Comparison of ENCODE assay signal across 8 mouse cellular contexts in the genomic region with DNA sequence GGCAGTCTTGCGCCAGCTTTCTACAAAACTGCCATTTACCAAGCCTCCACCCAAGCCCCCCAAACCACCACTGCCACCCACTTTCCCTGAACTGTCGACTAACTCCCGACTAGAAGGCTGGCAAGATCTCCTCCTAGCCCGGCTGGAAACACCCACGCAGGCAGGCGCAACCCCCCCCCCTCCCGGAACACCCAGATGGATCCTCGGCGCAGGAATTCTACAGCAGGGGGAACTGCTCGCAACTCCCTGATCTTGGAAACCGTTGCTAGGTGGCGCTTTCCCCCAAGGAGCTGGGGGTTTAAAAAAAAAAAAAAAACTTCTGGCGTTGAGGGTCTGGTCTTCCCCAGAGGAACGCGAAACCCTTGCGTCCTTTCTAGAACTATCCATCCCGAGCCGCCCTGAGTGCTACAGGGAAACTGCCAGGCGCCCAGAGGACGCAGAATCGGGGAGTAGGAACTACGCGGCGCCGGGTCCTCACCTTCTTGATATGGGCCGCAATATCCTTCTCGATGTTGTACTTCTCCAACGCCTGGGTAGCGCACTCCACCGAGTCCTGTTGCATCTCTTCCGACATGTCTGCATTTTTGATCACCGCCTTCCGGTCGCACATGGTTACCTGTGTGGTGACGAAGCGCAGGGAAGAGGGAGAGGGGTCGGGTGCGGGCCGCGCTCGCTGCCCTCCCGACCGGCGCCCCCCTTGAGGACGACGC. TPM values are rescaled to one million over a fixed set of nuclear protein-coding genes. Genes with fewer than 3 reads are reported as not detected.
DNase-seq lines count a peak whose midpoint lies in the region; ATAC-seq and TF ChIP-seq lines count a peak whose summit lies in the region.

No protein-coding gene starts in this region.

- H3K27ac ChIP-seq in forebrain, postnatal 0 days (ENCODE audit: low read depth, low read length), result peak overlapping the region; percentile 93
- H3K27ac ChIP-seq in lung, embryonic 16.5 days (ENCODE audit: low read length), result peak overlapping the region; percentile 97

- DNase-seq in layer of hippocampus, adult 11-12 months (ENCODE audit: low spot score), result peak; percentile 62
- no peak for DNase-seq in layer of hippocampus, adult 9-10 months (ENCODE audit: low spot score)
- peak; percentile 62 for DNase-seq in cerebellum, adult 8-10 months
- DNase-seq in forebrain, postnatal 0 days, result peak; percentile 89
- DNase-seq in heart, postnatal 4 days, result peak; percentile 75
- DNase-seq in layer of hippocampus, adult 8-10 months (ENCODE audit: low spot score in 2 of 2), result peak; percentile 52 to 54
- DNase-seq in retina, embryonic 14.5 days (ENCODE audit: low spot score), result peak; percentile 74

- peak overlapping the region; percentile 63 for H3K4me2 ChIP-seq in forebrain, postnatal 0 days (ENCODE audit: low read depth)
- peak overlapping the region; percentile 62 for H3K4me2 ChIP-seq in lung, embryonic 16.5 days (ENCODE audit: low read depth, low read length)

- no peaks in the 10 kb centered on the region for H3K27me3 ChIP-seq in forebrain, postnatal 0 days (ENCODE audit: insufficient read depth, low read length)
- H3K27me3 ChIP-seq in lung, embryonic 16.5 days (ENCODE audit: control insufficient read depth, insufficient read depth, low read depth, low read length), result no peaks in the 10 kb centered on the region

- no peaks in the 10 kb centered on the region for H3K9me3 ChIP-seq in forebrain, postnatal 0 days (ENCODE audit: low read length)
- H3K9me3 ChIP-seq in lung, embryonic 16.5 days (ENCODE audit: control insufficient read depth, low read length), result no peaks in the 10 kb centered on the region

- peak; percentile 64 for TF ChIP-seq CTCF in forebrain, postnatal 0 days (IDR thresholded peaks at IDR 0.05; ENCODE audit: low read depth)

- H3K4me3 ChIP-seq in forebrain, postnatal 0 days (ENCODE audit: low read depth, low read length), result peak overlapping the region; percentile 79
- H3K4me3 ChIP-seq in lung, embryonic 16.5 days (ENCODE audit: low read length), result peak overlapping the region; percentile 90

- H3K9ac ChIP-seq in forebrain, postnatal 0 days, result peak overlapping the region; percentile 81
- H3K9ac ChIP-seq in lung, embryonic 16.5 days (ENCODE audit: low read length), result peak overlapping the region; percentile 88

- H3K36me3 ChIP-seq in forebrain, postnatal 0 days (ENCODE audit: insufficient read depth), result peaks cover 35% of the 10 kb centered on the region
- H3K36me3 ChIP-seq in lung, embryonic 16.5 days (ENCODE audit: control insufficient read depth, insufficient read depth, low read length), result peaks cover 17% of the 10 kb centered on the region

- H3K4me1 ChIP-seq in forebrain, postnatal 0 days (ENCODE audit: insufficient read depth), result peaks cover 12% of the 10 kb centered on the region; the same call in 1 of the 2 replicates
- peaks cover 20% of the 10 kb centered on the region for H3K4me1 ChIP-seq in lung, embryonic 16.5 days (replicated peaks; ENCODE audit: control insufficient read depth, insufficient read depth, low read length)

- ATAC-seq in forebrain, postnatal 0 days, result peak; percentile 40
- ATAC-seq in lung, embryonic 16.5 days (ENCODE audit: low read depth), result peak; percentile 11

- WGBS in forebrain, postnatal 0 days, result under 1% methylated on average over 46 of the region's 46 CpGs
- WGBS in lung, embryonic 16.5 days, result under 1% methylated on average over 45 of the region's 46 CpGs

RNA-seq across cellular contexts. Expression of a gene that starts 0.6 kb away (rescaled TPM):
- total RNA-seq in forebrain, postnatal 0 days (2014; rRNA removed), result 259 and 351 TPM in 2 replicates
- polyA plus RNA-seq in forebrain, postnatal 0 days (2015; fragmentation: Nextera tagmentation; extraction: Ambion mirVana), result 1,192 and 1,422 TPM in 2 replicates
- total RNA-seq in heart, postnatal 4 days (2021), result 100 to 1,000 TPM; 318 to 355 TPM
- 100 to 1,000 TPM; 630 to 827 (median 734) TPM for total RNA-seq in layer of hippocampus, adult 8-10 months (2022)
- 1,463 and 1,496 TPM in 2 replicates for polyA plus RNA-seq in lung, embryonic 16.5 days (2015; fragmentation: Nextera tagmentation; extraction: Ambion mirVana)

RNA-seq across cellular contexts. Expression of a gene that starts 20.7 kb away (rescaled TPM):
- 35.9 and 41.7 TPM in 2 replicates for total RNA-seq in forebrain, postnatal 0 days (2014; rRNA removed)
- 40.7 and 45.2 TPM in 2 replicates for polyA plus RNA-seq in forebrain, postnatal 0 days (2015; fragmentation: Nextera tagmentation; extraction: Ambion mirVana)
- 100 to 1,000 TPM; 113 to 117 TPM for total RNA-seq in heart, postnatal 4 days (2021)
- 10 to 100 TPM; 38.7 to 45.6 (median 41.5) TPM for total RNA-seq in layer of hippocampus, adult 8-10 months (2022)
- polyA plus RNA-seq in lung, embryonic 16.5 days (2015; fragmentation: Nextera tagmentation; extraction: Ambion mirVana), result 37.9 and 38.6 TPM in 2 replicates

RNA-seq across cellular contexts. Expression of a gene that starts 26.8 kb away (rescaled TPM):
- total RNA-seq in forebrain, postnatal 0 days (2014; rRNA removed), result 43.7 and 49.9 TPM in 2 replicates
- polyA plus RNA-seq in forebrain, postnatal 0 days (2015; fragmentation: Nextera tagmentation; extraction: Ambion mirVana), result 112 and 117 TPM in 2 replicates
- 10 to 100 TPM; 39.1 to 42.4 TPM for total RNA-seq in heart, postnatal 4 days (2021)
- total RNA-seq in layer of hippocampus, adult 8-10 months (2022), result 10 to 100 TPM; 83.6 to 93.5 (median 86.2) TPM
- 157 and 223 TPM in 2 replicates for polyA plus RNA-seq in lung, embryonic 16.5 days (2015; fragmentation: Nextera tagmentation; extraction: Ambion mirVana)

RNA-seq across cellular contexts. Expression of a gene that starts 27.5 kb away (rescaled TPM):
- 91.4 and 106 TPM in 2 replicates for total RNA-seq in forebrain, postnatal 0 days (2014; rRNA removed)
- polyA plus RNA-seq in forebrain, postnatal 0 days (2015; fragmentation: Nextera tagmentation; extraction: Ambion mirVana), result 150 and 169 TPM in 2 replicates
- total RNA-seq in heart, postnatal 4 days (2021), result 100 to 1,000 TPM; 277 to 284 TPM
- total RNA-seq in layer of hippocampus, adult 8-10 months (2022), result 100 to 1,000 TPM; 226 to 251 (median 245) TPM
- polyA plus RNA-seq in lung, embryonic 16.5 days (2015; fragmentation: Nextera tagmentation; extraction: Ambion mirVana), result 115 and 116 TPM in 2 replicates

RNA-seq across cellular contexts. Expression of a gene that starts 40.8 kb away (rescaled TPM):
- total RNA-seq in forebrain, postnatal 0 days (2014; rRNA removed), result 21.8 and 25.5 TPM in 2 replicates
- 34.8 and 40.2 TPM in 2 replicates for polyA plus RNA-seq in forebrain, postnatal 0 days (2015; fragmentation: Nextera tagmentation; extraction: Ambion mirVana)
- 10 to 100 TPM; 17.3 to 19.3 TPM for total RNA-seq in heart, postnatal 4 days (2021)
- 10 to 100 TPM; 19.1 to 22.9 (median 20.9) TPM for total RNA-seq in layer of hippocampus, adult 8-10 months (2022)
- 25.5 and 27.5 TPM in 2 replicates for polyA plus RNA-seq in lung, embryonic 16.5 days (2015; fragmentation: Nextera tagmentation; extraction: Ambion mirVana)
